11 mouse cellular contexts compared by ENCODE assay signal in the genomic region with DNA sequence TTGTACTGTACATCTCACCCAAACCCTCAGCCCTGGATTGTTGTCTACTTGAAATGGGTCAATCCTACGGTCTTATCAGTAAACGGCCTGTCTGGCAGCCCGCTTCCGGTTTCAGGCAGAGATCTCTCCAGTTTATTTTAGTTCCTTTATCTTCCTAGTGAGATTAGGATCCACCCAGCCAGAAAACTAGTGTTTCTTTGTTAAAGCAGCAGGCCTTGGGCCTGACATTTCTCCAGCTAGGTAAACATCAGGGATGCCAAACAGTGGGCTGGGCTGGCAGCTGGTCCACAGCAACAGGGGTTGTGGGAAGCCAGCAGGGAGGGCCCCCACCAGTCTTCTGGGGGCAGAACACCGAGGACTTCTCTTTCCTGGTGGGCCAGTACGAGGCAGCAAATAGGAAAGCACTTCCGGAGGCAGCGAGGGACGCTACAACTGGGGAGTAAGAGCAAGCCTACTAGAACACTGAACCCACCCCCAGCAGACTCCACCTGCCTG. TPM values are rescaled to one million over a fixed set of nuclear protein-coding genes. Genes with fewer than 3 reads are reported as not detected.
DNase-seq lines count a peak whose midpoint lies in the region; ATAC-seq and TF ChIP-seq lines count a peak whose summit lies in the region.
"Had no signal": no experiment of that assay in that cellular context is flagged by ENCODE, and none has a peak within 500 bp of the region (broad histone marks: within the 10 kb centered on the region; RNA-seq: fewer than 3 reads in every experiment).

No protein-coding gene starts in this region.

- DNase-seq in MEL (ENCODE audit: low read depth, low spot score) (peak; percentile 90), MN1 (ENCODE audit: low spot score) (no peak)
- no peak for DNase-seq in spleen, postnatal 14 days (ENCODE audit: low spot score in 2 of 2)
- no peak for DNase-seq in frontal cortex, postnatal 25 days (ENCODE audit: low spot score in 2 of 2)
- DNase-seq: gastrocnemius, postnatal 14 days; kidney, postnatal 4 days had no signal

- peaks cover 21% of the 10 kb centered on the region for H3K4me1 ChIP-seq in intestine, embryonic 15.5 days (replicated peaks)
- peaks cover 11% of the 10 kb centered on the region; the same call in 1 of the 2 replicates for H3K4me1 ChIP-seq in intestine, postnatal 0 days (replicated peaks; ENCODE audit: control insufficient read depth, insufficient read depth, low read length)
- H3K4me1 ChIP-seq in MEL (ENCODE audit: control insufficient read depth in 1 of 2, insufficient read depth in 2 of 2, low read length in 2 of 2), result peaks cover 15 to 37% of the 10 kb centered on the region in 2 experiments
- peaks cover 32% of the 10 kb centered on the region for H3K4me1 ChIP-seq in heart, embryonic 15.5 days (replicated peaks)

- TF ChIP-seq CTCF in intestine, postnatal 0 days (IDR thresholded peaks at IDR 0.05; ENCODE audit: low read depth), result no peak
- no peak for TF ChIP-seq CTCF in MEL (IDR thresholded peaks at IDR 0.05 in 2 of 3, conservative IDR thresholded peaks at IDR 0.05 in 1 of 3; ENCODE audit: control insufficient read depth in 1 of 3, insufficient read depth in 1 of 3, low read depth in 2 of 3, low read length in 3 of 3, poor library complexity in 1 of 3, severe bottlenecking in 1 of 3)

- no peak; the same call in 1 of the 2 replicates for ATAC-seq in intestine, embryonic 15.5 days
- ATAC-seq in intestine, postnatal 0 days, result no peak
- ATAC-seq in heart, embryonic 15.5 days (replicated peaks; ENCODE audit: insufficient number of reproducible peaks, insufficient read depth, low FRiP score, low read depth), result no peak
- ATAC-seq: midbrain, embryonic 16.5 days had no signal

- no peak for TF ChIP-seq RAD21 in MEL (IDR thresholded peaks at IDR 0.05; ENCODE audit: low read depth, low read length)

- WGBS in intestine, embryonic 15.5 days, result 52% methylated on average over 9 of the region's 9 CpGs
- 35% methylated on average over 9 of the region's 9 CpGs for WGBS in intestine, postnatal 0 days
- WGBS in heart, embryonic 15.5 days, result 27% methylated on average over 9 of the region's 9 CpGs
- WGBS in macrophage (ENCODE audit: missing documents), result 11% methylated on average over 9 of the region's 9 CpGs

- peak overlapping the region; percentile 52; the same call in 1 of the 2 replicates for H3K27ac ChIP-seq in intestine, embryonic 15.5 days
- H3K27ac ChIP-seq in intestine, postnatal 0 days (ENCODE audit: low read depth, low read length), result no peak overlapping the region
- H3K27ac ChIP-seq in MEL (ENCODE audit: control insufficient read depth, low read depth, low read length), result peak overlapping the region; percentile 96
- H3K27ac ChIP-seq in heart, embryonic 15.5 days, result peak overlapping the region; percentile 66
- peak overlapping the region; percentile 97 for H3K27ac ChIP-seq in macrophage

- TF ChIP-seq EP300 in MEL (IDR thresholded peaks at IDR 0.05; ENCODE audit: low read depth in 1 of 2, low read length in 2 of 2), result peak; percentile 90

- TF ChIP-seq POLR2A in MEL (IDR thresholded peaks at IDR 0.05; ENCODE audit: control insufficient read depth in 1 of 2, insufficient read depth in 1 of 2, low read depth in 1 of 2, low read length in 2 of 2, poor library complexity in 1 of 2), result peak in 1 of 2 experiments; percentile 61; a peak in 1 of 4 replicates

- no peak overlapping the region for H3K9ac ChIP-seq in intestine, embryonic 15.5 days
- no peak overlapping the region for H3K9ac ChIP-seq in intestine, postnatal 0 days (ENCODE audit: low read depth, low read length)
- peak overlapping the region; percentile 67 for H3K9ac ChIP-seq in MEL (ENCODE audit: control insufficient read depth, low read depth, low read length, poor library complexity, severe bottlenecking)
- no peak overlapping the region for H3K9ac ChIP-seq in heart, embryonic 15.5 days

- no peaks in the 10 kb centered on the region for H3K36me3 ChIP-seq in intestine, embryonic 15.5 days
- H3K36me3 ChIP-seq in intestine, postnatal 0 days (ENCODE audit: control insufficient read depth, insufficient read depth), result no peaks in the 10 kb centered on the region
- peaks cover 0 to 20% of the 10 kb centered on the region in 2 experiments; a peak in 2 of 4 replicates for H3K36me3 ChIP-seq in MEL (ENCODE audit: control insufficient read depth in 1 of 2, insufficient read depth in 2 of 2, low read length in 2 of 2)
- no peaks in the 10 kb centered on the region for H3K36me3 ChIP-seq in heart, embryonic 15.5 days
- H3K36me3 ChIP-seq in macrophage (ENCODE audit: inconsistent target), result no peaks in the 10 kb centered on the region

- H3K27me3 ChIP-seq in intestine, embryonic 15.5 days (replicated peaks), result no peaks in the 10 kb centered on the region
- no peaks in the 10 kb centered on the region for H3K27me3 ChIP-seq in intestine, postnatal 0 days (replicated peaks; ENCODE audit: control insufficient read depth, insufficient read depth, low read length)
- no peaks in the 10 kb centered on the region for H3K27me3 ChIP-seq in MEL (ENCODE audit: control insufficient read depth in 1 of 2, insufficient read depth in 2 of 2, low read length in 2 of 2)
- H3K27me3 ChIP-seq in heart, embryonic 15.5 days, result no peaks in the 10 kb centered on the region

- no peaks in the 10 kb centered on the region for H3K9me3 ChIP-seq in intestine, embryonic 15.5 days
- H3K9me3 ChIP-seq in intestine, postnatal 0 days (ENCODE audit: control insufficient read depth), result no peaks in the 10 kb centered on the region
- H3K9me3 ChIP-seq in MEL (replicated peaks; ENCODE audit: insufficient read depth, low read length), result no peaks in the 10 kb centered on the region
- no peaks in the 10 kb centered on the region for H3K9me3 ChIP-seq in heart, embryonic 15.5 days (replicated peaks)

- H3K79me2 ChIP-seq in MEL (ENCODE audit: control insufficient read depth, insufficient read depth, low read length, poor library complexity), result no peaks in the 10 kb centered on the region
- H3K79me2 ChIP-seq in macrophage (ENCODE audit: inconsistent target), result no peaks in the 10 kb centered on the region; the same call in 1 of the 2 replicates

- H3K4me3 ChIP-seq in intestine, embryonic 15.5 days (replicated peaks), result no peak overlapping the region
- no peak overlapping the region for H3K4me3 ChIP-seq in intestine, postnatal 0 days (ENCODE audit: low read depth, low read length)
- H3K4me3 ChIP-seq in MEL (ENCODE audit: control insufficient read depth in 1 of 2, insufficient read depth in 1 of 2, low read depth in 2 of 2, low read length in 2 of 2) (peak overlapping the region; percentile 44 to 46), macrophage (ENCODE audit: inconsistent target) (no peak overlapping the region)
- H3K4me3 ChIP-seq in heart, embryonic 15.5 days, result no peak overlapping the region

- no peak overlapping the region for H3K4me2 ChIP-seq in intestine, embryonic 15.5 days (replicated peaks)
- no peak overlapping the region for H3K4me2 ChIP-seq in intestine, postnatal 0 days (replicated peaks; ENCODE audit: low read depth)
- H3K4me2 ChIP-seq in heart, embryonic 15.5 days, result no peak overlapping the region

TF ChIP-seq in MEL, 35 proteins besides CTCF, POLR2A, EP300 and RAD21 (continues in another document):
- TF ChIP-seq CHD2 (IDR thresholded peaks at IDR 0.05; ENCODE audit: low read length) (no peak), TAL1 (IDR thresholded peaks at IDR 0.05; ENCODE audit: low read length) (peak; percentile 55; the same call in 1 of the 2 replicates), RCOR1 (IDR thresholded peaks at IDR 0.05; ENCODE audit: low read depth, low read length) (peak; percentile 90), USF1 (IDR thresholded peaks at IDR 0.05; ENCODE audit: low read depth, low read length) (no peak), JUND (IDR thresholded peaks at IDR 0.05; ENCODE audit: low read depth, low read length) (no peak)

RNA-seq across cellular contexts. Expression of gene Gm9964, which starts 10.4 kb away (rescaled TPM):
- polyA plus RNA-seq in intestine, embryonic 15.5 days (2015; fragmentation: Nextera tagmentation; extraction: Ambion mirVana), result not detected in 2 replicates
- polyA plus RNA-seq in intestine, postnatal 0 days (2015; fragmentation: Nextera tagmentation; extraction: Ambion mirVana), result not detected in 2 replicates
- not detected in 2 replicates for total RNA-seq in MEL (2012; rRNA removed)
- not detected for polyA plus RNA-seq in MEL (2012; ENCODE audit: insufficient read depth in 1 of 2, insufficient read length in 2 of 2, low read depth in 1 of 2, low replicate concordance in 2 of 2, missing spikeins in 1 of 2)
- polyA plus RNA-seq in heart, embryonic 15.5 days (2015; fragmentation: Nextera tagmentation; extraction: Ambion mirVana), result not detected in 2 replicates
- not detected for total RNA-seq in macrophage (2018; cell fraction: chromatin; rRNA removed)
- total RNA-seq in macrophage (2018; cell fraction: cytosol; rRNA removed), result not detected
- not detected for total RNA-seq in macrophage (2018; cell fraction: nucleus; rRNA removed)
- polyA plus RNA-seq in macrophage (2018), result not detected in 3 replicates
- total RNA-seq: gastrocnemius, postnatal 14 days had no signal
- polyA plus RNA-seq: midbrain, embryonic 16.5 days had no signal

RNA-seq across cellular contexts. Expression of gene Wsb1, which starts 31.9 kb away (rescaled TPM):
- polyA plus RNA-seq in intestine, embryonic 15.5 days (2015; fragmentation: Nextera tagmentation; extraction: Ambion mirVana), result 166 and 207 TPM in 2 replicates
- 64.7 and 70.5 TPM in 2 replicates for polyA plus RNA-seq in intestine, postnatal 0 days (2015; fragmentation: Nextera tagmentation; extraction: Ambion mirVana)
- total RNA-seq in MEL (2012; rRNA removed), result 48.8 and 56.2 TPM in 2 replicates
- polyA plus RNA-seq in MEL (2012; ENCODE audit: insufficient read depth in 1 of 2, insufficient read length in 2 of 2, low read depth in 1 of 2, low replicate concordance in 2 of 2, missing spikeins in 1 of 2) (10 to 100 TPM; 57.0 to 90.9 TPM), macrophage (2018) (75.5 to 113 TPM (median 94.4 TPM) in 3 replicates)
- 119 and 135 TPM in 2 replicates for polyA plus RNA-seq in heart, embryonic 15.5 days (2015; fragmentation: Nextera tagmentation; extraction: Ambion mirVana)
- 1,000 to 10,000 TPM in 14 of 26 experiments, 100 to 1,000 TPM in 12; 636 to 1,823 (median 1,003) TPM for total RNA-seq in macrophage (2018; cell fraction: chromatin; rRNA removed)
- total RNA-seq in macrophage (2018; cell fraction: cytosol; rRNA removed), result 100 to 1,000 TPM in 6 of 26 experiments, 10 to 100 TPM in 20; 29.6 to 153 (median 74.1) TPM
- 1,000 to 10,000 TPM in 6 of 26 experiments, 100 to 1,000 TPM in 20; 489 to 1,465 (median 803) TPM for total RNA-seq in macrophage (2018; cell fraction: nucleus; rRNA removed)

RNA-seq across cellular contexts. Expression of gene Nf1, which starts 53.1 kb away (rescaled TPM):
- polyA plus RNA-seq in intestine, embryonic 15.5 days (2015; fragmentation: Nextera tagmentation; extraction: Ambion mirVana), result 4.7 and 5.2 TPM in 2 replicates
- polyA plus RNA-seq in intestine, postnatal 0 days (2015; fragmentation: Nextera tagmentation; extraction: Ambion mirVana), result 6.3 and 8.3 TPM in 2 replicates
- total RNA-seq in MEL (2012; rRNA removed), result 13.2 and 14.8 TPM in 2 replicates
- polyA plus RNA-seq in MEL (2012; ENCODE audit: insufficient read depth in 1 of 2, insufficient read length in 2 of 2, low read depth in 1 of 2, low replicate concordance in 2 of 2, missing spikeins in 1 of 2) (100 to 1,000 TPM in 1 of 2 experiments, 10 to 100 TPM in 1; 20.3 to 108 TPM), macrophage (2018) (11.9 to 15.5 TPM (median 12.5 TPM) in 3 replicates)
- 3.6 and 3.7 TPM in 2 replicates for polyA plus RNA-seq in heart, embryonic 15.5 days (2015; fragmentation: Nextera tagmentation; extraction: Ambion mirVana)
- 100 to 1,000 TPM; 105 to 254 (median 159) TPM for total RNA-seq in macrophage (2018; cell fraction: chromatin; rRNA removed)
- total RNA-seq in macrophage (2018; cell fraction: cytosol; rRNA removed), result 10 to 100 TPM; 16.7 to 37.3 (median 25.6) TPM
- 100 to 1,000 TPM in 6 of 26 experiments, 10 to 100 TPM in 20; 48.3 to 148 (median 83.6) TPM for total RNA-seq in macrophage (2018; cell fraction: nucleus; rRNA removed)

Comparison
In these comparisons a context has a peak if more than half of its experiments do, and no peak if none do; other contexts are left out.
1. H3K4me3 ChIP-seq: peak in MEL (2 of 2); none in intestine, embryonic 15.5 days (single experiment), intestine, postnatal 0 days (single experiment), heart, embryonic 15.5 days (single experiment) and macrophage (single experiment).